Mouse (Mus musculus) CH12.LX (cell line): ENCODE results near the gene Gm20388. TPM values are rescaled to one million over a fixed set of nuclear protein-coding genes. Genes with fewer than 3 reads are reported as not detected.

ENCODE experiments used
- DNase-seq: peaks from one replicate; pipeline ENCODE4 v3.0.0-alpha.2; 2013; ENCODE audit errors: extremely low read depth
- H3K27ac ChIP-seq: 2 replicates; pipeline ENCODE4 v1.5.1; 2012; ENCODE audit warnings: low read depth, mild to moderate bottlenecking, control low read depth, moderate library complexity; ENCODE audit not compliant: insufficient read depth
- H3K27me3 ChIP-seq: replicated peaks from 2 replicates; pipeline ENCODE3; 2012; ENCODE audit warnings: inconsistent platforms
- H3K36me3 ChIP-seq, 2 experiments: replicated peaks in 1 of 2; 2 replicates each; pipeline versions ENCODE3 to v1.6.1; 2012; ENCODE audit warnings: inconsistent platforms in 1 of 2, low read length in 1 of 2, mild to moderate bottlenecking in 1 of 2, mixed read lengths in 1 of 2, moderate library complexity in 1 of 2; ENCODE audit not compliant: control insufficient read depth in 1 of 2, insufficient read depth in 1 of 2
- H3K4me1 ChIP-seq, 2 experiments: 2 replicates each; pipeline ENCODE4 v1.6.1; 2012; ENCODE audit warnings: inconsistent platforms in 1 of 2, moderate library complexity in 1 of 2; ENCODE audit not compliant: insufficient read depth in 2 of 2, control insufficient read depth in 1 of 2
- H3K4me2 ChIP-seq: 2 replicates; pipeline ENCODE4 v1.6.1; 2012; ENCODE audit warnings: low read depth, mild to moderate bottlenecking, control low read depth; ENCODE audit not compliant: poor library complexity, insufficient read depth, severe bottlenecking
- H3K4me3 ChIP-seq, 3 experiments: fragments of 150-350 bp in 1 of 3; sonication (generic) in 1 of 3; replicated peaks in 1 of 3; 2 replicates each; pipeline versions ENCODE3 to v1.5.1; 2011 to 2012; ENCODE audit warnings: low read depth in 2 of 3, low read length in 2 of 3, mild to moderate bottlenecking in 2 of 3, moderate library complexity in 2 of 3, control low read depth in 1 of 3, improper control_type of control experiment in 1 of 3, inconsistent platforms in 1 of 3, mixed read lengths in 1 of 3; ENCODE audit not compliant: poor library complexity in 1 of 3
- H3K79me2 ChIP-seq: replicated peaks from 2 replicates; pipeline ENCODE4 v1.6.1; 2012; ENCODE audit warnings: mild to moderate bottlenecking, moderate library complexity; ENCODE audit not compliant: control insufficient read depth, poor library complexity, insufficient read depth, severe bottlenecking; ENCODE audit errors: extremely low read depth
- H3K9ac ChIP-seq: 2 replicates; pipeline ENCODE4 v1.6.1; 2012; ENCODE audit warnings: low read depth, mild to moderate bottlenecking, control low read depth, moderate library complexity; ENCODE audit not compliant: insufficient read depth
- H3K9me3 ChIP-seq: replicated peaks from 2 replicates; pipeline ENCODE3; 2012; ENCODE audit warnings: low read length, inconsistent platforms, mixed read lengths
- BHLHE40 ChIP-seq: IDR thresholded peaks from 2 replicates; pipeline ENCODE4 v1.6.1; 2011; ENCODE audit warnings: mild to moderate bottlenecking, low read depth, low read length, improper control_type of control experiment
- CTCF ChIP-seq, 2 experiments: IDR thresholded peaks in 1 of 2; conservative IDR thresholded peaks in 1 of 2; 2 replicates each; pipeline ENCODE4 v1.5.1; 2011 to 2012; ENCODE audit warnings: low read depth in 2 of 2, low read length in 2 of 2, improper control_type of control experiment in 1 of 2, inconsistent platforms in 1 of 2, mild to moderate bottlenecking in 1 of 2, moderate library complexity in 1 of 2
- E2F4 ChIP-seq: IDR thresholded peaks from 2 replicates; pipeline ENCODE4 v1.6.1; 2011; ENCODE audit warnings: low read depth, low read length, improper control_type of control experiment; ENCODE audit not compliant: insufficient replicate concordance
- ELF1 ChIP-seq: IDR thresholded peaks from 2 replicates; pipeline ENCODE4 v1.6.1; 2014; ENCODE audit warnings: low read depth, mild to moderate bottlenecking, inconsistent platforms, low read length, improper control_type of control experiment
- EP300 ChIP-seq: IDR thresholded peaks from 2 replicates; pipeline ENCODE4 v1.6.1; 2011; ENCODE audit warnings: low read length, improper control_type of control experiment
- ETS1 ChIP-seq: conservative IDR thresholded peaks from 2 replicates; pipeline ENCODE4 v1.6.1; 2012; ENCODE audit warnings: low read depth, mild to moderate bottlenecking, inconsistent platforms, low read length, improper control_type of control experiment, moderate library complexity
- HCFC1 ChIP-seq: IDR thresholded peaks from 2 replicates; pipeline ENCODE4 v1.6.1; 2012; ENCODE audit warnings: low read depth, mild to moderate bottlenecking, inconsistent platforms, low read length, improper control_type of control experiment
- IRF4 ChIP-seq: IDR thresholded peaks from 2 replicates; pipeline ENCODE4 v1.6.1; 2014; ENCODE audit warnings: low read depth, mild to moderate bottlenecking, inconsistent platforms, low read length, improper control_type of control experiment
- MAFK ChIP-seq: IDR thresholded peaks from 2 replicates; pipeline ENCODE4 v1.6.1; 2011; ENCODE audit warnings: low read length, improper control_type of control experiment; ENCODE audit not compliant: insufficient replicate concordance
- MAX ChIP-seq: IDR thresholded peaks from 2 replicates; pipeline ENCODE4 v1.6.1; 2011; ENCODE audit warnings: low read length, improper control_type of control experiment
- MAZ ChIP-seq: IDR thresholded peaks from 2 replicates; pipeline ENCODE4 v1.6.1; 2012; ENCODE audit warnings: low read depth, mild to moderate bottlenecking, inconsistent platforms, low read length, improper control_type of control experiment, moderate library complexity
- MXI1 ChIP-seq: IDR thresholded peaks from 2 replicates; pipeline ENCODE4 v1.6.1; 2011; ENCODE audit warnings: mild to moderate bottlenecking, low read depth, low read length, improper control_type of control experiment
- MYC ChIP-seq: IDR thresholded peaks from 2 replicates; pipeline ENCODE4 v1.6.1; 2011; ENCODE audit warnings: low read depth, mild to moderate bottlenecking, improper control_type of control experiment, low read length
- NELFE ChIP-seq: IDR thresholded peaks from 2 replicates; pipeline ENCODE4 v1.6.1; 2011; ENCODE audit warnings: low read depth, low read length, improper control_type of control experiment
- POLR2A ChIP-seq: IDR thresholded peaks from 2 replicates; pipeline ENCODE4 v1.6.1; 2011; ENCODE audit warnings: low read depth, mild to moderate bottlenecking, improper control_type of control experiment, low read length
- POLR2AphosphoS2 ChIP-seq: IDR thresholded peaks from 2 replicates; pipeline ENCODE4 v1.6.1; 2011; ENCODE audit warnings: low read depth, low read length, improper control_type of control experiment
- RCOR1 ChIP-seq: conservative IDR thresholded peaks from 2 replicates; pipeline ENCODE4 v1.6.1; 2012; ENCODE audit warnings: low read depth, mild to moderate bottlenecking, inconsistent platforms, low read length, improper control_type of control experiment
- SIN3A ChIP-seq: IDR thresholded peaks from 2 replicates; pipeline ENCODE4 v1.6.1; 2012; ENCODE audit warnings: low read length, improper control_type of control experiment, inconsistent platforms
- TBP ChIP-seq: conservative IDR thresholded peaks from 2 replicates; pipeline ENCODE4 v1.6.1; 2011; ENCODE audit warnings: low read depth, low read length, improper control_type of control experiment
- TCF12 ChIP-seq: IDR thresholded peaks from 2 replicates; pipeline ENCODE4 v1.6.1; 2014; ENCODE audit warnings: low read depth, mild to moderate bottlenecking, inconsistent platforms, low read length, improper control_type of control experiment
- UBTF ChIP-seq: IDR thresholded peaks from 2 replicates; pipeline ENCODE4 v1.6.1; 2012; ENCODE audit warnings: low read depth, mild to moderate bottlenecking, inconsistent platforms, low read length, improper control_type of control experiment, moderate library complexity
- ZKSCAN1 ChIP-seq: IDR thresholded peaks from 2 replicates; pipeline ENCODE4 v1.6.1; 2012; ENCODE audit warnings: low read depth, inconsistent platforms, low read length, improper control_type of control experiment, borderline replicate concordance
- ZMIZ1 ChIP-seq: IDR thresholded peaks from 2 replicates; pipeline ENCODE4 v1.6.1; 2012; ENCODE audit warnings: low read depth, mild to moderate bottlenecking, inconsistent platforms, low read length, improper control_type of control experiment
- dilution Hi-C: fragments of 300-500 bp; cut with MboI; formaldehyde crosslinking; loops from 2 replicates; pipeline ENCODE4 v1.14.3; 2020; ENCODE audit warnings: low sequenced_read_pairs; ENCODE audit not compliant: extremely low pct_unique_long_range_greater_than_20kb, extremely low pct_ligation_motif_present
- in situ Hi-C: fragments of 300-500 bp; cut with MboI; formaldehyde crosslinking; loops from 3 replicates; pipeline ENCODE4 v1.14.3; 2019; ENCODE audit warnings: low sequenced_read_pairs, low pct_ligation_motif_present, low pct_unique_long_range_greater_than_20kb, mixed read lengths
- polyA plus RNA-seq: library from polyadenylated mRNA; unstranded; fragments of >175 nt; gene quantifications from 2 replicates; pipeline ENCODE4 v1.2.1, GENCODE M21; 2012; ENCODE audit warnings: low read depth; ENCODE audit not compliant: insufficient read length
- total RNA-seq, 2 experiments: library from RNA; depleted of rRNA; stranded (reverse); fragments of 300-350 nt in 1 of 2; fragments of >200 nt in 1 of 2; gene quantifications; 2 replicates each; pipeline ENCODE4 v1.2.3; 2012 to 2014

The Gm20388 gene
- total and polyA plus RNA-seq, 3 experiments = 14.8 to 26.3 (median 22.2) TPM

- DNase-seq = no peak
- Histone ChIP-seq H3K9me3 (no peaks in the 10 kb centered on the region), H3K4me3 (no peak overlapping the region), H3K9ac (no peak overlapping the region), H3K4me1 (no peaks in the 10 kb centered on the region; a peak in 1 of 4 replicates), H3K27ac (no peak overlapping the region), H3K27me3 (peaks cover 70% of the 10 kb centered on the region), H3K79me2 (no peaks in the 10 kb centered on the region), H3K4me2 (no peak overlapping the region), H3K36me3 (no peaks in the 10 kb centered on the region)
- no peak for TF ChIP-seq MAX
- no peak for TF ChIP-seq HCFC1
- dilution Hi-C loops (no loop called here), in situ Hi-C loops (no loop called here)
These were observed 1536.2 kb downstream of the Gm20388 start for GRCm38 (mm10) chr8:121446862-121447261.

- Histone ChIP-seq H3K9ac (no peak overlapping the region), H3K27me3 (peaks cover 82% of the 10 kb centered on the region), H3K79me2 (no peaks in the 10 kb centered on the region), H3K27ac (no peak overlapping the region), H3K4me1 (no peaks in the 10 kb centered on the region), H3K9me3 (no peaks in the 10 kb centered on the region), H3K4me2 (no peak overlapping the region), H3K36me3 (no peaks in the 10 kb centered on the region), H3K4me3 (no peak overlapping the region)
- in situ Hi-C loops (no loop called here), dilution Hi-C loops (no loop called here)
- no peak for TF ChIP-seq TCF12
- TF ChIP-seq UBTF = no peak
- TF ChIP-seq BHLHE40 = no peak
- TF ChIP-seq RCOR1 = no peak
- no peak for TF ChIP-seq CTCF (conservative IDR thresholded peaks at IDR 0.05 in 1 of 2, IDR thresholded peaks at IDR 0.05 in 1 of 2; ENCODE audit: low read depth in 2 of 2, low read length in 2 of 2)
- no peak for TF ChIP-seq NELFE
- TF ChIP-seq EP300 = no peak
- TF ChIP-seq MAFK = no peak
- DNase-seq = no peak
These were observed 1539.6 kb downstream of the Gm20388 start for GRCm38 (mm10) chr8:121450211-121450610.

- DNase-seq = no peak
- Histone ChIP-seq H3K9ac (no peak overlapping the region), H3K27me3 (peaks cover 78% of the 10 kb centered on the region), H3K36me3 (no peaks in the 10 kb centered on the region), H3K79me2 (no peaks in the 10 kb centered on the region), H3K27ac (no peak overlapping the region), H3K4me3 (no peak overlapping the region), H3K4me2 (no peak overlapping the region), H3K9me3 (no peaks in the 10 kb centered on the region), H3K4me1 (no peaks in the 10 kb centered on the region)
- dilution Hi-C loops = no loop called here
- TF ChIP-seq SIN3A (no peak), TCF12 (no peak), ZMIZ1 (no peak), BHLHE40 (no peak), MAZ (no peak), POLR2A (no peak), ZKSCAN1 (no peak), ELF1 (no peak), POLR2AphosphoS2 (no peak), E2F4 (no peak), MYC (no peak), MXI1 (no peak), CTCF (conservative IDR thresholded peaks at IDR 0.05 in 1 of 2, IDR thresholded peaks at IDR 0.05 in 1 of 2; ENCODE audit: low read depth in 2 of 2, low read length in 2 of 2) (no peak), HCFC1 (no peak), EP300 (no peak), IRF4 (no peak), RCOR1 (no peak), UBTF (no peak), TBP (no peak), ETS1 (no peak)
- in situ Hi-C loops = no loop called here
These were observed 1540.9 kb downstream of the Gm20388 start for GRCm38 (mm10) chr8:121451404-121452076.
